Mouse (Mus musculus) duodenum, adult 2 months (tissue): Measurements from ENCODE around the gene Ovca2. TPM values are rescaled to one million over a fixed set of nuclear protein-coding genes. Genes with fewer than 3 reads are reported as not detected.

ENCODE experiments used
- polyA plus RNA-seq: library from polyadenylated mRNA; depleted of rRNA; stranded (reverse); fragments of >200 nt; gene quantifications from 2 replicates; pipeline ENCODE4 v1.2.3, GENCODE M21; 2012; ENCODE audit warnings: low replicate concordance; rRNA removed

The Ovca2 gene
- 15.3 and 25.9 TPM in 2 replicates for polyA plus RNA-seq

DNA sequence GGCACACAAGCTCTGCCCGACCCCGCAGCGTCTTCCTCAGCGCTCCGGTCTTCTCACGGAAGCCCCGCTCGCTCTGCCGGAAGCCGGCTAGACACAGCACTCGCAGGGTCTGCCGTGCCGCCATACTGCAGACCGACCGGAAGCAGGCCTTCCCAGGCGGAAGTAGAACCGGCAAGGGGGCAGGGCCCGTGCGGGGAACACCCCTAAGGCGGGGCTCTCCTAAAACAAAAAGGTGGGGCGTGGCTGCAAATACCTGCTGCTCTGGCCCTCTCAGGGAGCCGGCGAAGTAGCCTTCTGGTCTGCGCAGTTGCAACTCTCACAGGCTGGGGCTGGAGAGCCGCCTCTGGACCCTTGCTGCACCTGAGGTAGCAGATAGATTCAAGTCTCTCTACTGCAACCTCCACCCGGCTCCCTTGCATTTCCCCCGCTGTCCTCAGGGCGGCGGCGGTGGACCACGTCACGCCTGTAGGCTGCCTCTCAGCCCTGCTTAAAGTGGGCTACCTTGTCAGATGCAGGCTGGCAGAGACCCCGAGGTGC is at the start of gene Ovca2:
Gene Ovca2 (minus strand): TSS at position 164 of the 537 bp plus-strand sequence.

DNA sequence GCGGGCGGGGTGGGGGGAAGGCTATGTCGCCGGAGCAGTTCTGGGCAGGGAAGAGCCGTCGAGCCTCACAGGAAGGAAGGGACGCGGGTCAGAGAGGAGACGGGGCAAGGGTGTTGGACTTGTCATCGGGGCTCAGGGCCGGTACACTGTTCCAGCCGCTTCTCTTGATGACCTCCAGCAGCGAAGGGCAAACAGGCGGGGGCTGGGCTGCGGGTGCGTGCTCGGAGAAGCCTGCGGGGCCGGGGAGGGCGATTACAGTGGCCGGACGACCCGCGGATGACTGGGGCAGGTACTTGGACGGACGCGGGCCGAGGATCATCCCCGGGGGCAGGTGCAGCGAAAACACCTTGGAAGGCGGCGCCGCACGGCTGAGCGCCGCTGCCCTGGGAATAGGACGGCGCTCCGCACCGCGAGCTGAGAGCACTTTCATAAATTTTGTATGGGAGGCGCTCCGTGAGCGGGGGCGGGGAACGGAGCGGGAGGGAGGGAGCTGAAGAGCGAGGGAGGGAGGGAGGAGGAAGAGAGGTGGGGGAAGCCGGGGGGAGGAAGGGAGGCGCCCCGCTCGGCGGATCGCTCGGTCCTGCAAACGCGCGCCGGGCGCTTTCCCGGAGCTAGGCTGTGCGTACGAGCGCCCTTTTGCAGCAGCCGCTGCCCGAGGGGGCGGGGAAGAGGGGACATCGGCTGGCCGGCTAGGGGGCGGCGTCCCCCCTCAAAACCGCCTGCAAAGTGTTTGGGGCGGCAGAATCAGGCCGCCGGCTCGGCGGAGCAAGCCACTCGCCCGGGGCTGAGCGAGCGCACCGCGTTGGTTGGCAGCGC is 14.8 kb upstream of the Ovca2 start, which contains the start of gene Rtn4rl1:
Gene Rtn4rl1 (plus strand): TSS at position 528 of the 816 bp plus-strand sequence.

DNA sequence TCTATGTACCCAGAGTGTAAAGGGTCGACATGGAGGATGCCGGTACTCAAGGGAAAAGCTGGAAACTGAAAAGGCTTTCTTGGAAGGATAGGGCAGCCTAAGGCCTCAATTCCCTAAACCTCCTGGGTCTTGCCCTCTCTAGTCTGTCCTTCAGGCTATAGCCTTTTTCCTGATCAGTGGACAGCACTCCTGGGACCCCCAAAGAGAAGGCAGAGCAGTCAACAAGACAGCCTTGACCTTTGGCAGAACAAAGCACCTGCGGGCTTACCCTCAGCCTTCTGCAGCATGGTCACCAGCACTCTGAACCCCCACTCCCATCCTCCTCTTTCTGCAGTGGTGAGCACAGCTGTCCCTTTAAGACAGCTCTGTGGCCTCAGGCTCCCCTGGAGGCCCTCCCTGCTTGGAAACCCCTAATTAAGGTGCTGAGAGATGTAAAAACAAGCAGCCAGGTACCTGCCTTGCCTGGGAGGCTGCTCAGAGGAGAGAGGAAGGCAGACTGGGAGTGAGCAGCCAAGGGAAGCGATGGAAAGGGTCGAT is 12.3 kb upstream of the Ovca2 start, which contains the start of gene Dph1:
Gene Dph1 (minus strand): TSS at position 337 of the 537 bp plus-strand sequence.

DNA sequence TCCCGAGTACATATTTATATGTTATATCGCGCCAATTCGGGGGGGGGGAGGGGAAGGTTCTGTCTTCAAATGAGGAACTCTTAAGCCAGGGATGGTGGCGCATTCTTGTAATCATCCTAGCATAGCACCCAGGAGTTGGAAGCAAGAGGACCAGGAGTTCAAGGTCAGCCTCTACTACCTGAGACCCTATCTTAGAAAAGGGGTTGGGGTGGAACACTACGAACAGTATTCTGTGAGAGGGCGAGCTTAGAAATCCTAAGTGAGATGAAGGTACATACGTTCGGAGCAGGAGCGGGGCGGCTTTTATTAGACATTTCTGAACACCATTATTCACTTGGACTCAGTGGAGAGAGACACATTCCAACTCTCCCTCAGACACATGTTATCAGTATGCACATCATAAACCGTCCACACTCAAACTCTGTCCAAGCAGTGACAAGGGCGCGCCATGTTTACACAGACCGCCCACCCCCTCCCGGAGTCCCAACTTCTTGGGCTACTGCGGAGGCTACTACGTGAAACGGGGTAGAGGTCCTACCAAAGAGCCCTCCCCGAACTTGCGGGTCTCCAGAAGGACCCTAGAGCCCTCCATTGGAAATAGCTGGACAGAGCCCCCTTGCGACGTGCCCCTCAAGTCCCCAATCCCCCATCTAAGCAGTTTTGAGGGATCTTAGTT is 9.1 kb downstream of the Ovca2 start, which contains the start of gene Hic1:
Gene Hic1 (minus strand): TSS at position 115 of the 676 bp plus-strand sequence.

Other genes with a start within 250 kb of the Ovca2 start
- 20.4 and 35.3 TPM in 2 replicates for gene Hic1, start 9.3 kb downstream of the Ovca2 start, polyA plus RNA-seq
- gene Dph1, start 12.4 kb upstream of the Ovca2 start, polyA plus RNA-seq: 16.1 and 25.3 TPM in 2 replicates
- gene Rtn4rl1, start 14.9 kb upstream of the Ovca2 start, polyA plus RNA-seq: 9.8 and 16.2 TPM in 2 replicates
- 7.4 and 8.7 TPM in 2 replicates for gene Rpa1, start 169.5 kb upstream of the Ovca2 start, polyA plus RNA-seq
- 0.58 and 2.1 TPM in 2 replicates for gene Smyd4, start 169.6 kb upstream of the Ovca2 start, polyA plus RNA-seq
- 9.8 and 10.9 TPM in 2 replicates for gene Serpinf1, start 243.9 kb upstream of the Ovca2 start, polyA plus RNA-seq